Mouse (Mus musculus) adrenal gland, adult 18-20 months (tissue): ENCODE measurements around the gene Lrrc2. TPM values are rescaled to one million over a fixed set of nuclear protein-coding genes. Genes with fewer than 3 reads are reported as not detected.

ENCODE experiments used
- DNase-seq, 2 experiments: peaks; one replicate each; pipeline ENCODE4 v3.0.0; 2021 to 2022; ENCODE audit warnings: low spot score in 2 of 2
- long read RNA-seq, 2 experiments: library from polyadenylated mRNA; stranded (forward); transcript quantifications; one replicate each; pipeline ENCODE4 v2.0.0; 2021
- total RNA-seq, 2 experiments: library from RNA; stranded (reverse); gene quantifications; 1 replicate in 1 of 2; 2 replicates in 1 of 2; pipeline ENCODE4 v1.2.3; 2021

The Lrrc2 gene
- 10 to 100 TPM in 1 of 2 experiments, 1 to 10 TPM in 1; 4.0 to 10.4 TPM for total RNA-seq
- long read RNA-seq, experiment 1, partial matches to known transcripts, result 0 of 1 reads
- long read RNA-seq, experiment 1, other reads (novel, unspliced or antisense), result 1 of 1 reads
- long read RNA-seq, experiment 2, partial matches to known transcripts, result 0 of 7 reads
- long read RNA-seq, experiment 2, other reads (novel, unspliced or antisense), result 7 of 7 reads

DNA sequence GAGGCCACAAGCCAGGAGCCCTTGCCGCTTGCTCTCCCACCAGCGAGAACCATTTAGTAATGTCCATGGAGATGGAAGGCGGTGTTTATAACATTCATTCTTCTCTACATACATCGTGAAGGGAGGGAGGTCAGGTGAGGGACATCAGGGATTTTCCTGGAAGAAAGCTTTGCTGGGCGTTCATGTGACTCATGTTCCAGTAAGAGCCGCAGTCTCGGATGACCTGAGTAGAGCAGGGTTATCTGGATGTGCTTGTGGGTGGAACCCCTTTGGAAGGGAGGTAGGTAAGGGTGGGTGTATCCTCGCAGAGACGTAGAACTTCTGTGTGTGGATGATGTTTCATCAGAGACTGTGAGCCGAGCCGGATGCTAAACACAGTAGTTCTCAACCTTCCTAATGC, at the start of gene Lrrc2:
Lrrc2 (plus strand) TSS at position 149 of the 400 bp plus-strand sequence.
- no peak for DNase-seq

DNA sequence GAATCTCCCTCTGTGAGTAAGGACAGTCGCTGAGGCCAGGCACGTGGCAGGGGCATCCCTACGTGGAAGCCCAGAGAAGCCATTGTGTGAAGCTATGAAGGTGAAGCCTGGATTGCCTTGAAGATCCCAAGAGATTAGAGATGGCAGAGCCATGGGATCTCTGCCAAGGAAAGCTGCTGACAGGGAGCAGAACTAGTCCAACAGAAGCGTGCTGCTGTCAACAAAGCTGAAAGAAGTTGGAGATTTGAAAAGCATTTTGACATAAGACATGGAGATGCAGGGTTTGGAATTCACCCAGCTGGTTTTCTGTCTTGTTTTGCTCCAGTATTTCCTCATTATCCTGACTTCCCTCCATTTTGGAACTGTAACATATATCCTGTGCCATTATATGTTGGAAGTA, 49.1 kb upstream of the Lrrc2 start:
- DNase-seq, result no peak

DNA sequence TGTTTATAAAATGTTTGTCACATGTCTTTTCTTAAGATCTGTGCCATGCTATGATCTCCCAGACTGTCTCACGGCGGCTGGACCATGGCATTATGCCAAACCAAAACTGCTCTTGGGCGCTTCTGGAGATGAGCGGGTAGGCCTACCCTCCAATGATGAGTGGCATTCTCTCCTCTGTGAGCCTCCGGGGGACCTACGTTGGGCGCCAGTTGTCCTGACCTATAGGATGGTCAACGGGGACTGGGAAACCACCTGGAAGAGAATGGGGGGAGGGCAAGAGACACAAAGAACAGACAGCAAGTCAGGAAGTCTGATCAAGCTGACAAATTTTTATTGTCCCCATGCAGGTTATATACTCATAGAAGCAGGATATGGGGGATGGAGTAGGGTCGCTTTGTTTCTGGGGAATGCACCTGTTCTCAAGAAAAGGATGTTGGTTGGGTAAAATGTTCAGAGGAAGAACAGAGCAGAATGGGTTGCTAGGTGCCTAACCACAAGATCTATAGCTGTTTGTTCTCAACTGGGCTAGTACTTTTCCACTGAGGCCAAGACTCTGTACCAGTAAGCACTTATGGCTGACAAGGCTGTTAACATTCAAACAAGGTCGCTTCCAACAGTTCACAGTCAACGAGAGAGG, 44.0 kb upstream of the Lrrc2 start:
- no peak for DNase-seq

DNA sequence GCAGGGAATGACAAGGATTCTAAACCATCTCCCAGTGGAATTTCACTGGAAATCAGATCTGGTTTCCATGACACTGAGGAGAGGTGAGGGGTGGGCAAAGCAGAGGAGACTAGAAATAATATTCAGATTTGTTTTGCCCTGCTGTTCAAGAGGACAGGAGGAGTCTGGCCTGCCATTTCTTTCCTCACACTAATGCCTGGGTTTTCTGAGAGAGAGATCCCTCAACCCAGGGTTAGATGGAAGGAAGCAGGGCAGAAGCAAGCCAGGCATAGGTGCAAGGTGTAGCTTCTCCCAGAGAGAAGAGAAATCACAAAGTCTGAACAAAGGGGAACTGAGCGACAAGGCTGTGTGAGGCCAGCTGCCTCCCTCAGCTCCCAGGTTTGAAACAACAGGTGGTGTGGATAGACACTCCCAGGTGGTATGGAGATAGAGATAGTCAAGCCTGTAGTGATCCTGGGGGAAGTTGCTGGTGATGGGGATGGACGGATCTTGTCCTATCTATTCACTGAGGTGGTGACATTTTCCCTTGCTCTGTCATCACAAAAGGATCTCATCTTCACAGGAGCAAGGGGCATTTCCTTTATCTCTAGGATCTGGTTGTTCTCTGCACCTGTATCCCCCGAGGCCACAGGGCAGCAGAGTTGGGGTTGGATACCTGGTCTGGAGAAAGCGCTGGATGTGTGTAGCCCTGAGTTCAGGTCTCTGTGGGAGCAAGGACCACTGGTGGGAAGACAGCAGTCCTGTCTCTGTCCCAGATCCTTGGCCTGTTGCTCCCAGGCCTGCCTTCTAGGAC, 43.3 kb upstream of the Lrrc2 start:
- DNase-seq, result no peak

DNA sequence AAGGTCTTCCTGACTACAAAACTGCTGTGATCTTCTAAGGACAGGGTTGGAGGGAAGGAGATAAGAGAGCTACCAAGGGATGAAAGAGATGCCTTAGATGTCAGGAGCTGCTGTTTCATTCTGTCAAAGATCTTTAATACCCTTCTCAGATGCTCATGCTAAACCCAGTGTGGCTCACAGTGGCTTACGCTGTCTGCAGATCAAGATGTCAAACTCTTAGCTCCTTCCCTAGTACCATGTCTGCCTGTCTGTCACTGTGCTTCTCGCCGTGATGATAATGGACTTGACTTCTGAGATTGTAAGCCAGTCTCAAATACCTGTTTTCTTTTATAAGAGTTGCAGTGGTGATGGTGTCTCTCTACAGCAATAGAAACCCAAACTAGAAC, 42.7 kb upstream of the Lrrc2 start:
- no peak for DNase-seq

DNA sequence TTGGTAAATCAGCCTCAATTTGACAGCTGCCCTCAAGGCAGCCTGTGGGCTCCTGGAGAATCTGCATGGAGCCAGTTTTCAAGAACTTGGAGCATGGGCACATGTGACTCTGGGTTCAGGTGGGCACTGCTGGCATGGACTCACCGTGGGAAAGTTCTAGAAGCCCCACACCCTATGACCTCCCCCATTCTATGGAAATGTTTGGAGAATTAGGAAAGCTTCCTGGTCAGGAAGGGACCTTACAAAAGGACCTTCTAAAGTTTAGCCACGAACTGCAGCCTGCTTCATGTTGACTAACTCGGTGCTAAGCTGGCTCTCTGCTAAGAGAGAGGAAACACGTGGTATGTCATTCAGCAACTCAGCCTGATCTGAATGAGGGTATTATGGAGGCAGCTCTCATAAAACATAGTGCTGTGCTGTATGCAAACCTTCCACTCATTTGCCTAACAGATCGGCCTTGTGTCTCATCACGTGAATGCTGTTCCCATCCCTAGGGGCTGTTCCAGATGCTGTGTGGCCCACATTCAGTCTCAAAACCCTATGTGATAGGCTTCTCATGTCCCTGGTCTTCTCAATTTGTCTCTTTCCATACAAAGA, 41.9 kb upstream of the Lrrc2 start:
- no peak for DNase-seq

DNA sequence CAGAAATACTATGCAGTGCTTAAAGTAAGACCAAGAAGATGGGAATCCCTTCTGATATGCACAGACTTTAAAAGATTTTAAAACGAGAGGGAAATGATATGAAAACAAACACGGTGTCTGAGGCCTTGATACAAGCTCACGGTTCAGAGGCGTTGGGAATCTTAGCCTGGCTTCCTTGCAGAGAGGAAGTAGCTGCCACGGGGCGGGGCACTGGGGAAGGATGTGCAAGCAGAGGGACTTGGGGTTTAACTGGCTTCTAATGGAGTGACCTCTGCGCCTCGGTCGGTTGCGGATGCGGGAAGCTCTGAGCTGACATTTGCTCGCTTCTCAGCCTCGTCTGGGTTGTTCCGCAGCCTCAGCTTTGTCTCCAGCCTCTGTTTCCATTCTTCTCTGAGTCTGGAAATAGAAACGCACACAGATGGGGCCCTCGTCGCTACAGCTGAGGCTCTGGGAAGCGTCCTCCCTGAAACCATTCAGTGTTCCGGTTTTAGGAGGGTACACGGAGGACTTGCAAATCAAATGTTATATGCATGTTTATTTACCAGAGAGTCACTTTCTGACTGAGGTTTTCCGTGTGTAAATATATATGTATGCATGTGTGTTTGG, 36.6 kb upstream of the Lrrc2 start:
- DNase-seq, result no peak

DNA sequence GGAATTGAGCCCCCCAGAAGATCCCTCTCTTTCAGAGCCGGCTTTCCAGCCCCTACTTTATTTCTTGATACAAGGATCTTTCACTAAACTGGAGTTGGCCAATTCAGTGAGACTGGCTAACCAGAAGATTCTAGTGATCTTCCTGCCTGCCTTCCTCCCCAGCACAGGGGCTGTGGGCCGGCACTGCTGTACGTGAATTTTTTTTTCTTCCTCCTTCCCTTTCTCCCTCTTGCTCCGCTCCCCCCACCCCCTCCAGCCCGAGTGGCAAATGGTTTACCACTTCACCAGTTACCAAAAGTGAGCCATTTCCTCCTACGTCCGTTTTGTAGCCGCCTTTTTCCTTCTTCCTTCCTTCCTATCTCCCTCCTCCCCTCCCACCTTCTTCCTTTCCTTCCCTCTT, 35.9 kb upstream of the Lrrc2 start:
- DNase-seq, result no peak

DNA sequence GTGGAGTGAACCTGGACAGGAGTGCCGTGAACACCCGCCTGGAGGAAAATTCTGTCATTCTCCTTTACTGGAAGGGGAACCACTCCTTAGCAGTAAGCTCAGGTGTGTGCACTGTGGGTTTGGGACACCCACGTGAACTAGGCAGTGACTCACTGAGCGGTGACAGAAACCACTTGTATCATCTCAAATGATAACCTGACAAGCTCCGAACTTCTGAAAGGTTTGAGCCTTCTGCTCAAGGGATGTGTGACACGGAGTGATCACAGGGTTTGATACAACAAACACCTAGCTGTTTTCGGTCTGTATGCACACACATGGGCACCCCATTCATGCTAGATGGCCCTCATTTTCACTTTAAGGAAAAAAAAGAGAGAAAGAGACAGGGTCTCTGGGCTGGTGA, 34.6 kb upstream of the Lrrc2 start, which contains the start of gene Fam240a:
Fam240a (minus strand) TSS at position 76 of the 400 bp plus-strand sequence.
- DNase-seq, result no peak

DNA sequence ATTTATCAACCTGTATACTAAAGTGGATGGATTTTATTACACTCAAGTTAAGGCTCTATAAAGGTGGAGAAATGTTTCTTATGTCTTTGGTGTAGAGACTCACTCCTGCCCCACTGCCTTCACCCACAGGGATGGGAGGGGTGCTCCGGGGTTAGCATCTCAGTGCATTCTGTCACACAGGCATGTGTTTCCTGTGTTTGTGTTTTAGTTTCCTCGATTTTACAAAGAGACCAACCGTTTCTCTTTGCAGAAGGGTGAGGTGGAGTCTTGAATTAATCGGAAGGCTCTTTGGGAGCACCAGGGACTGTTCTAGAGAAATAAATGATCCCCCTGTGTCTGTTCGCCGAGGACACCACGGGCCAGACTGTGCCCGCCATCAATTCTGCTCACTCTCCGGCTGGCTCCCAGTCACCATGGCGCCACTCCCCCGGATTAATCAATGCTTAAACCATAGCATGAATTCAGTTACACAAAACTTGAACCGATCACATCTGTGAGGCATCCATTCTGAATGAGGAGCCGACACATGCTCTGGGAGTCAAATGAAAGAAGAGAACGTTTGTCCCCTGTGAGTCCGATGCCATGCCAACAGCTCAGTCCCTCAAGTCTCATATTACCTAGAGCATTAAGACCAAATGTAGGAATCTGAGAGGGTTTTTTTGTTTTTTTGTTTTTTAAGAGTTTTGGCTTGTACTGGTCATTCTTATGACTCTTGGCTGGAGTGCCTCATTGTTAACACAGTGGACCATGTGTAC, 30.5 kb upstream of the Lrrc2 start:
- DNase-seq, result no peak

DNA sequence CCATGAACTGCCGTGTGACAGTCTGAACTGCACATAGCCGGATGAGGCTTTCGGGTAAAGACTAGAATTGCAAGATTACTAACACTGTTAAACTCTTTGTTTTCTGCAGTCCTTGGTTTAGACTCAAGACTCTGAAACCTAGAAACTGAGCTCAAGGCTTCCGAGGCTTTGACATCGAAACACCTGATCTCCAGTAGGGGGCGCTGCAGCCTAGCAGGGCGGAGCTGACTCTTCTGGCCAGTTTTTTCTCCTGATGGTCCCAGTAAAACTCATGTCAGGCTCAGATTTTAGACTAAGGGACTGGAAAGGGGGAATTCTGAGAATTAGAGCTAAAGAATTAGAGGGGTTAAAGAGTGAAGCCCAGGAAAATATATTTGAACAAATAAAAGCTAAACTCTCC, 28.6 kb upstream of the Lrrc2 start:
- DNase-seq, result peak; percentile 81 to 82

DNA sequence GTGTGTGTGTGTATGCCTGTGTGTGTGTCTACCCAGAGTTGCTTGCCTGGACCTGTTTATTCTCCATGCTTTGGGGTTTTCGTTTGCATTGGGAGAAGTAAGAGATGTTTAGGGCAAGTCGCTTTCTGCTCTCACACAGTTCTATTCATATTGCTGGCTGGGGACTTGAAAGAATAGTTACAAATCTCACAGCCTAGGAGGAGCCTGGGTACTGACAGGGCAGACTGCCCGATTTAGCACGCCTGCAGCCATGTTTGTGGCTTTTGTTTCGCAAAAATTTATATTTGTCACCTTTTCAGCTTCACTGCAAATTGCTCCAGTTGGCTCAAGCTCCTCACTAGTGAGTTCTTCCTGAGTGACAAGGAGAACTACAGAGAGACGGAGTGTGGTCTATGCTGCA, 19.8 kb upstream of the Lrrc2 start:
- DNase-seq, result no peak

DNA sequence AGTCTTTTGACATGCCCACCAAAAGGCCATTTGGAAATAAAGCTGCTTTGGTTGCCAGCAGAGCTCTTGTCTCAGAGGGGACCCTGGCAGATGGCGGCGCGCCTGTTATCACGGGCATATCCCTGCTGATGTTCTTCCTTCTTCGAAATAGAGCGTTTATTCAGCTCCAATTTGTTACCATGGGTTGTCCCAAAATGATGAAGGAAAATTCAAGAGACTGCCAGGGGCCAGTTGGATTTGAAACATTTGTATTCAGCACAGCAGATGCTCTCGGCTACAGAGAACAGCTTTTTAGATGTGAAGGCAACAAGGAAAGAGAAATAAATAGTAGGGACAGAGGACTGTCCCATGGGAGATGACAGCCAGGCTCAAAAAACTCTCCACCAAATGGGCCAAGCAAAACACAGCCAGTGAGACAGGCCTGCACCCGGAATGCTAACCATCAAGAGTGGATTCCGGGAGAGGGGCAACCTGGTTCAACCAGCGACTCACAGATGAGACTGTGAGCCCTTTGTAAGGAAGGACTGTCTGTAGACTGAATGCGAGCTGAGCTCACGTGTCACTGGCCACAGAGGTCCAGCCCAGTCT, 17.4 kb upstream of the Lrrc2 start:
- no peak for DNase-seq

DNA sequence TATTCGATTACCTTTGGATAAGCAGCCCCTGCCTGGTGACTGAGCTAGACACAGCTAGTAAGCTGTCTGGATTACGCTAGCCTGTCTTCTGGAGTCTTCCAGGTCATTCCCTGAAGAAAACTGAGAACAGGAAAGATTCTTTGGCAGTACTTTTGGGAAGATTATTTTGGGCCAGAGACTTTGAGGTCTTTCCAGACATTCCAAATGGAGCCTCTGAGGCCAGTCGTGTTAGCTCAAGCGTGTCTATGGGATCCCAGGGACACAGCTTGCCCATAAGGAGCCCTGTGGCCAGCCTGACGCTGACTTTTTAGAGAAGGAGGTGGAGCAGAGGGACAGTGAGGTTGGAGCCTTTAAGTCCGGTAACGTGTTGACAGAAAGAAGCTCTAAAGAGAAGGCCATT, 15.4 kb upstream of the Lrrc2 start:
- DNase-seq, result no peak

DNA sequence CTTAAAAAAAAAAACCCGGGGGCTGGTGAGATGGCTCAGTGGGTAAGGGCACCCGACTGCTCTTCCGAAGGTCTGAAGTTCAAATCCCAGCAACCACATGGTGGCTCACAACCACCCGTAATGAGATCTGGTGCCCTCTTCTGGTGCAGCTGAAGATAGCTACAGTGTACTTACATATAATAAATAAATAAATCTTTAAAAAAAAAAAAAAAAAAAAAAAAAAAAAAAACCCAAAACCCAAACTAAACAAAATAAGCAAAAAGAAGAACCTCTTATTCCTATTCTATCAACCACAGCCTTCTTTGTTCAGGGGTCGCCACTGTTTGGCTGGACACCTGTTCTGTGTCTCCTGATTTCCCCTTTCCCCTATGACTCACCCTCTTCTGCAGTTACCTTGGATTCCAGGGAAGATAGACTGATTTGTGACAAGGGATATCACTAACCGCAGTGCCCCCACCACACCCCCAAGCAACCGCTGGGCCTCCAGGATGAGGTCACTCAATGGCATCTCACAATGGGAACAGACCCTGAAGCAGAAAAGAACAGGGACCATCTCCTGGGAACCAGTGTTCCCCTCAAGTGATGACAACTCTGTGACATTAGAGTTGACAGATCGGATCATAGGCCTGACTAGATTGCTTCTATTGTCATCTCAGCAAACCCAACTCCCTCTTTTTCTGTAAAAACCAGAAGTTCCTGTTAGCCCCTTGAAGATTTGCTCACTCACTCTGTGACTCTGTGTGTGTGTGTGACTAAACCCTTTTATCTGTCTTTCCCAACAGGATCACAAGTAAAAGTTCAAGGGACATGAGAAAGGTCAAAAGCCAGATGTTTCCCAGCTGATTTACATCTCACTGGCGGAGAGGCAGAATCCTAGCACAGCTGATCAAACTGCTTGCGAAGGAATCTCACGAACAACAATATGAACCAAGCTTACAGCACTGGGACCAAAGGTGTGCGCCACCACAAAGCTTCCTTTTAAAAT, 13.5 kb upstream of the Lrrc2 start:
- peak in 1 of 2 experiments; percentile 43 for DNase-seq

DNA sequence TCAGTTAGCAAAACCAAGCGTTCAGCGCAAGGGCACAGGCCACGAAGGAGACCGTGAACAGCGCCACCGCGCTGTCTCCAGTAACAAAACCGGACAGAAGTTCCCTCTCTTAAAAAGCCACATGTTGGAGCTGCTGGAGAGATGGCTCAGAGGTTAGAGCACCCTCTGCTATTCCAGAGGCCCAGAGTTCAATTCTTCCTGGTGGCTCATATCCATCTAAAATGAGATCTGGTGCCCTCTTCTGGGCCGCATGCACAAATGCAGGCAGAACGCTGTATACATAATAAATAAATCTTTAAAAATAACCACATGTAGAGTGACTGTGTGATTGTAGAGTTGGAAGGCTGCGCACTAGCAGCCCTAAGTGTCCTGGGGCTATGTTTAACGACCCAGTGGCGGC, 7.1 kb upstream of the Lrrc2 start:
- DNase-seq, result no peak

DNA sequence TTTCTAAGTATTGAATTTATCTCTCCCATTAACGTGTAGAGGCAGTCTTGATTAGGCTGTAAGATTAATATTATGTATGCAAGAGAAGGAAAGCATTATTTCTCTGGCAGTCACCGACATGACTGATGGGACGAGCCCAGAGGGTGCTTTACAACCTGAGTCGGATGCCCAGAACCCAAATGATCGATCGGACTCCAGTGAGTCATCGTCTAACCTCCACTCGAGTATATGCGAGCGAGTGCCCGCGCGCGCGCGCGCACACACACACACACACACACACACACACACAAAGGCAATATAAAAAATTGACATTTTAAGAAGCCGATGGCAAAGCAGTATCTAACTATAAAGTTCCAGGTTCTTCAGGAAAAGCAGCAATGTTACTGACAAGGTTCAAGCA, 6.0 kb upstream of the Lrrc2 start:
- DNase-seq, result no peak

DNA sequence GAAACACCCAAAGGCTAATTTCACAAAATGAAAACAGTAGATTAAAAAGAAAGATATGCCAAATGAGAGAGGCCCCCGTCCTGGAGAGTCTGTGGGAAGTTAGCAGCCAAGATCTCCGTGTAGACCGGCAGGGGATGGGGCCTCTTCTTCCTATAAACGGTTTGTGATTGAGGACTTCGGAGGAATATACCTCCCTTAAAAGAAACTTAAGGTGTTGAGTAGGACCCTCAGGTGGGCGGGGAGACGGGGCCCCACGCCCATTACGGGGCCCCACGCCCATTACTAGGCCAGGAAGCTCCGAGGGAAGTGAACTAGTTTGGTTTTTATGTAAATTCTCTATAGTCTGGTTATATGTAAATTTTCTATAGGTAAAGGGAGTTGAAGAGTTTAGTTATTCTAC, 5.4 kb upstream of the Lrrc2 start, which contains the start of gene Tdgf1:
Tdgf1 (minus strand) TSS at position 233 of the 400 bp plus-strand sequence.
- no peak for DNase-seq

DNA sequence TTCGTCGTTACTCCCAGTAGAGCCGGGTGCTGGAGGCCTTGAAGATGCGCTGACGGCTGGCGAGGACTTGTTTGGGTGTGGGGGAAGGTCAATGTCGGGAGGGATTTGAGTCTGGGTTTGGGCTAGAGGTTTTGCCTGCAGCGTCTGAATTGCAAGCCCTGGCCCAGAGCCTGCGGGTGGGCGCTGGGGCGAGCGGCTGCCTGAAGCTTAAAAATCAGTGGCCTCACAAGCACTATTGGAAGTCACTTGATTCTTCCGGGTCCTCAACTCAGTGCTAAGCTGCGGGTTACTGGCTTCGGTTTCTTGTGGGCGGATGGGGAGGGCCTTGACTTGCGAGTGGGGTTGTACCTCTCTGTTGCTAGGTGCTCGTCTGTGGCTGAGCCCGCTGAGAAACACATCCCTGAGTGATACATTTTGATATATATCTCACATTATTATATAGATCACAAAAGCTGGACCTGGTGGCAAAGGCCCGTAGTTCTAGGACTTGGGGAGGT, 4.7 kb upstream of the Lrrc2 start:
- no peak for DNase-seq
